Mouse (Mus musculus): ENCODE results near the gene Kmt2e.

Kmt2e gene

DNA sequence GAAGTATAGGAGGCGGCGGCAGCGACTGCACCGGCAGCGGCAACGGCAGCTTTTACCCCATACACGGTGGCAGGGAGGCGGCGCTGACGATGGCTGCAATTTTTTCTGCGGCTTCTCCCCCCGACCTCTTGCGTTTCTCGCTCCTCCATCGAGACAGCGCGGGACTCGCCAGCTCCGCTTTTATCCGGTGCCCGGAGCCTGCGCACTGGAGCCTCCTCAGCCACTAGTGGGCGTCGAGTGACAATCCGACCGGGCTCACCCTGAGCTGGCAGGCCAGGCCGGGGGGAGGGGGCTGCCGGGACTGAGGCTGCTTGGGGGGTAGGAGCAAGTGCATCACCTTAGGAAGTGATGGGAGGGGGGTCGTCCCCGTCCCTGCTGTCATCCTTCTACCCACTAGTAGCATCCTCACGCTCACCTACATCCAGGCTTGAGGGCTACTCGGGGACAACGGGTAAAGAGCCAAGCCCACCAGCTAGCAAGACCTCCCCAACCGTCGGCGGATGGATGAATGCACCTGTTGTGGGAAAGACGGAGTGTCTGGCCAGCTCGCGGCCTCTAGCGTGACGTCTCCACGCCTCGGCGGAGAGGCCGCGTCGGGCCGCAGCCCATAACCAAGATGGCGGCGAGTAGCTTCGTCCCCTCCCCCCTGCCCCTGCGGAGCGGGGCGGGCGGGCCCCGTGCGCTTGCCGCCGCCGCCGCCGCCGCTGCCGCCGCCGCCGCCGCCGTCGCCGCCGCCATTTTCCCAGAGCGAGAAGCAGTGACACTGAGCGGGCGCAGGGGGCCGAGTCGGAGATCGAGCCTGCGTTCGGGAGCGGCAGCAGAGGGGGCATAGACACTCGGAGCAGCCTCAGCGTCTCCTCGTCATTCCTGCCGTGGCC is at the start of gene Kmt2e:
TSS of gene Kmt2e (plus strand) at position 722 of the 878 bp plus-strand sequence.
- TF ChIP-seq GATA4 (IDR thresholded peaks at IDR 0.05; ENCODE audit: insufficient replicate concordance, low read length) = no peak

DNA sequence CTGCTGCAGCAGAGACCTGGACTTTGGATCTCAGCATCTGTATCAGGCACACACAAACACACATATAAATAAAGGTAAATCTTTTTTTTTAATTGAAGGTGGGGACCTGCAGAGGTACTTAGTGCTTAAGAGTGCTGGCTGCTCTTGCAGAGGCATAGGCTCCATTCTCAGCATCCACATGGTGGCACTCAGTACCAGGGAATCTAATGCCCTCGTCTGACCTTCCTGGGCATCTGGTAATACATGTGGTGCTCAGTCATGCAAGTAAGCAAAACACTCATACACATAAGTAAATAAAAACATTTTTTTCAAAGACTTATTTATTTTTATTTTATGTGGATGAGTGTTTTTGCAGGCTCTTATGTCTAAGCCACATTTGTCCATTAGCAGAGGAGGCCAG is 49.1 kb upstream of the Kmt2e start:
- no peak for TF ChIP-seq GATA4 (IDR thresholded peaks at IDR 0.05; ENCODE audit: insufficient replicate concordance, low read length)

DNA sequence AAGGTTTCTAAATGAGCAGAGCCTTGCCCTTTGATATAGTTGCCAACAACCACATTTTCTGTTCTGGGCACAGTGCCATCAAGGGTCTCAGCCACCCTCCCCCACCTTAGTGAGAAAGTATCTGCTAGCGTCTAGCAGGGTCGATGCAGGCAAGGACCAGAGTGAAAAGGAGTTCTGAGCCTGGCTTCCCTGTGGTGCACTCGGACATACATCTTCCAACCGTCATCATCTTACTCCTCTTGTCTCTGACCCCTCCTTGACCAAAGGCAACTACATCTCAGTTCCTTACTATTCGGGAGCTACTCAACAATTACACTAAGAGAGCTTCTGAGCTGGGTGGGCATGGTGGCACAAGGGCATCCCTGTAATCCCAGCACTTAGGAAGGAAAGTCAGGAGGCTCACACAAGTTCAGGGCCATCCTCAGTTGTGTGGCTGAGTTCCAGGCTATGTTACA is 48.5 kb upstream of the Kmt2e start:
- no peak for TF ChIP-seq GATA4 (IDR thresholded peaks at IDR 0.05; ENCODE audit: insufficient replicate concordance, low read length)

DNA sequence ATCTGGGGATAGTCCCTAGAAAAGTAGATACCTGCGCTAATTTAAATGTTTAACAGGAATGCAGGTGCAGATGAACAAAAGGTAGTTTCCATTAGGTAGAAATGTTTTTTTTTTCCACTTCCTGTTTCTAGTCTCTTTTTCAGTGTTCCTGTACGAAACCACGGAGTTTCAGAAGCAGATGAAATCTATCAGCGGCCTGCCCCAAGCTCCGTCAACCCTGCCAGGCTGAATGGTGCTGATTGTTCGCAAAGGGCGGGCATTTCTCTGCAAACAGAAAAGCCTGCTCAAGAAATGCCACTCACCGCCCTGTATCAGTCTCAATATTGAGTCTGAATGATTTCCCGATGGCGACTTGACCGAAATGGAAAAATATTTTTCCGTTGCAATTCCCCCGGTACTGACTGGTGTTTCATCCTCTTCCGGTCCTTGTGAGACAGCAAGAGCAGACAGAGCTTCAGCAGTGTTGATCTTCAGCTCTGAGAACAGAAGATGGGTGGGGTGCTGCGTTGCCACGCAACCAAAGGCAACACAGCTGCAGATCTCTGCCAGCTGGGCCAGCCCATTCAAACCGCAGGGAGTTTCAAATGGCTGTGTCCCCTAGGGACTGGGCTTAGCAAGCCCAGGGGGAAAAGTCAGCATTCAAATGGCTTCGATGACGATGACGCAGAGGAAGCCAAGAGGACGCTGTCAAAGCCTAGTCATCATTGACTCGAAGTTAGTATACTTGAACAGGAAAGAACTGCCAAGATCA is 47.5 kb upstream of the Kmt2e start:
- TF ChIP-seq GATA4 (IDR thresholded peaks at IDR 0.05; ENCODE audit: insufficient replicate concordance, low read length) = no peak

DNA sequence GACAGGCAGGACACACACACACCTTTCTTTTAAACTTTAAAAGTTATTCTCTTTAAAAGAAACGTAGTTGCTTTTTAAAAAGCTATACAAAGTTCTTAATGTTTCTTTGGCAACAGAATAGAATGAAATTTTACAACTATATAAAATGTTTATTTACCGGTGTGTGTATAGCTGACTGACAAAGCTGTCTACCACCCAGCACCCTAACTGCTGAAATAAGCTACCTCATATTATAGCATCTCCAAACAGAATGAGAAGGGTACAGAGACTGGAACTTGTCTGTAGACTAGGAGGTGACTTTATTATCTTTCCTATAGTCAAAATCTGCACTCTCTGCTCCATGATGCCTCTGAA is 47.0 kb upstream of the Kmt2e start:
- TF ChIP-seq GATA4 (IDR thresholded peaks at IDR 0.05; ENCODE audit: insufficient replicate concordance, low read length) = no peak

DNA sequence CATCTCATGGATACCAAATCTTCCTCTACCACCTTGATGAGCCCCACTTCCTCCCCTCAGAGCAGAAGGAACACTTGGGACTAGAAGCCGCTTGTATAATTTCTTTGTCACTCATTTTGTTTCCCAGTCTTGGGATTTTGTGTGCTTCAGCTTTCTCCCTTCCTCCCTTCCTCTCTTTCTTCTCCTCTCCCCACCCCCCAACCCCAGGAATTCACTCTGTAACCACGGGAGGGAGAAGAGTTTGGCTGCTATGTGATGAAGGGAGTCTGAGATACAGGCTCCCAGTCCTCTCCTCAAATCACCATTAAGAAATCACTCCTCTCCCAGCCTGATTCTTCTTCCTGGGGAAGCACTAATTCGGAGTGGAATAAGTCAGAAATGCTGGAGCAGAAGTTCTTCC is 46.1 kb upstream of the Kmt2e start:
- TF ChIP-seq GATA4 (IDR thresholded peaks at IDR 0.05; ENCODE audit: insufficient replicate concordance, low read length) = no peak

DNA sequence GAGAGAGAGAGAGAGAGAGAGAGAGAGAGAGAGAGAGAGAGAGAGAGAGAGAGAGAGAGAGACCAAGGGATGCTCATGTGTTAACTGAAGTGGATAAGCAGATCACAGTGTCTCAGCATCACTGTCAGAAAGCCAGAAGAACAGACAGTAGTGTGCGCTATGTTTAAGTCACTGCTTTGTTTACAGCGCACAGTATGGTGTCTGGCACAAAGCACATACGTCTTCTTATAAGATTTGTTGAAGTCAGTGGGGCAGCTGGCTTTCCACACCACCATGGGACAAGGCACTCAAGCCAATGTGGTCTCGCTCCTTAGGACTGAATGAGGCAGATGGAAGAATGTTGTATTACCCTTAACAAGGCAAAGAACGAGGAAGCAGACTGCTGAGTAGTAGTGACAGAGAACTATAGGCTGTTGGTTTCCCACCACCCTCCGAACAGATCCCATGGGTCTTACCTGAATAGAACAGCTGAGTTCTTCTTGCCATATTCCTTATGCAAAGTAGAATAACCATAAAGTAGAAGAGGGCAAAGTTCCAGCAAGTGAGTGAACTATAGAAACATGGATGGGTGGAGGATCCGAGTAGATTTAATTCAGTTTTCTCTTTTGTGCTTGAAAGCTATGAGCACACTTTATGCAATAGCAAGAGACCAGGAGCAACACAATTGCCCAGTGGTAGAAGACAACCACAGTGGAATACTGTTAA is 44.5 kb upstream of the Kmt2e start:
- TF ChIP-seq GATA4 (IDR thresholded peaks at IDR 0.05; ENCODE audit: insufficient replicate concordance, low read length) = no peak

DNA sequence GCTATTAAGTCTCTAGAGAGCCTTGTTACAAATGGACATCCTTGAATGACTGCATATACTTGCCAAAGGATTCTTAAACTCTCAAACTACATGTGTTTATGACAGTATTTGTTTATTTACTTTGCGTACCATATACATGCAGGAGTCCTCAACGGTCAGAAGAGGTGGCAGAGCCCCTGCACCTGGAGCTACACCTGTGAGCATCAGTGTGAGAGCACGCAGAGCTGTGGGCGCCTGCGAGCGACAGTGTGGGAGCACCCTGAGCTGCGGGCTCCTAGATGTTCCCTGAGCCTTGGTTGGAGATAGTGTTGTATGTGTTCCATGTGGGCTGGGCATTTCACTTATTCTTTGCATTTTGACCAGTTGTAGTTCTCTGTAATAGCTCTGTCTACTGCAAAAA is 42.5 kb upstream of the Kmt2e start:
- no peak for TF ChIP-seq GATA4 (IDR thresholded peaks at IDR 0.05; ENCODE audit: insufficient replicate concordance, low read length)

DNA sequence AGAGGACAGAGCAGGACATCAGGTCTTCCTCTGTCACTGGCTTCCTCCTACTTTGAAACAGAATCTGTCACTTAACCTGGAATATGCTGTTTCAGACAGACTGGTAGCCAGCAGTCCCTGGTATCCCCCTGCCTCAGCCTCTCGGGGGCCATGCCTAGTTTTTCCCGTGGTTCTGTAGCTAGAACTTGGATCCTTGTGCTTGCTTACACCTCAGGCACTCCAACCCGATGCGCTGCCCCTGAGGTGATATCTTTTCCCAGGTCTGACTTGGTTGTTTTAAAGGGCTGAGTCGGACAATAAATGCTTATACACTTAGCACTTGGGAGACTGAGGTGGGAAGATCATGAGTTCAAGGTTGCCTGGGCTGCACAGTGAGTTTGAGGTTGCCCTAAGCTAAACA is 40.4 kb upstream of the Kmt2e start:
- no peak for TF ChIP-seq GATA4 (IDR thresholded peaks at IDR 0.05; ENCODE audit: insufficient replicate concordance, low read length)

DNA sequence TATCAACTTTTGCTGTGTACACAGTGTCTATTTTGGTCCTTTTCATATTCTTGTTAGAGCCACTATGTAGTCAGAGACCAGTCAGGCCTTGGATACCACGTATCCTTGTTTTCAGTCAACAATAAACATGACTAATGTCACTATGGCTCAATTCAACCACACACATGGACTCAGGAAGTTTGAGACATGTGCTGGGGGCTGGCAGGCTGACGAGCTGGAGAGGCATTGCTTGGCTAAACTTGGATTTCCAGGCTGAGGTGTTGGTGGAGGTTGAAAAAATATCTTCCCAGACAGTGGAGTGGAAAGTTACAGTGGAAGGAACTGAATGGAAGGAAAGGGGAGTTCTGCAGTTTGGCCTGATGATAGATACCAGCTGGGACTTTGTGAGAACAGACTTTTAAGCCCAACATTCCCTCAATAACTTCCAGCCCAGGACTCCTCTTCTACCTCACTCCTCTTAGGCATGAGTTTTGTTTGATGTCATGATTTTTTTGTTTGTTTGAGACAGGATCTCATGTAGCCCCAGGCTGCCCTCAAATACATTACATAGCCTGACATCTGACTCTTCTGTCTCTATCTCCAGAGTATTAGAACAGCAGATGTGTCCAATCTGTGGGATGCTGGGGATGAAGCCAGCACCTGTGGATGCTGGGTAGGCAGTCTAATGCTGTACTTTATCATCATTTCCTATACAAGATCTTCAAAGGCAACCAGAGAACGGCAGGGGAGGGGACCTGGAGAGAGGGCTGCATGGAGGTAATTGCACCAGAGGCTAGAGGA is 39.7 kb upstream of the Kmt2e start:
- no peak for TF ChIP-seq GATA4 (IDR thresholded peaks at IDR 0.05; ENCODE audit: insufficient replicate concordance, low read length)

DNA sequence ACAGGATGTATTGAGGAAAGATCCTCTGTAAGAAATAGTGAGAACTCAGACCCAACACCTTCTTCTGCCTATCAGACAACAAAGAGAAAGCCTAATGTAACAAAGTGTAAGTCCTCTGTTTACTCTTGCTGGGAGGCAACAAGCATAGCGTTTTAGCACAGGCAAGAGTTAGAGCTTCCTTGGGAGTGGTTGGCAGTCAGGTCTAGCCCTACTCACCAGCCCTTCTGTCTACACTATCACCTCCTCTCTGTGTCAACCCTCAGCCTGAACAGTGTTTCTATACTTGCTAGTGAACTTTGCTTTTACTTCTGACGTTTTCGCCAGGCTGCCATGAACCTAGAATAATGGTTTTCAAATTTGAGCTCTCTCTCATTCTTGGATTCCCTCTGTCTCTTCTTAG is 38.5 kb upstream of the Kmt2e start:
- TF ChIP-seq GATA4 (IDR thresholded peaks at IDR 0.05; ENCODE audit: insufficient replicate concordance, low read length) = no peak

DNA sequence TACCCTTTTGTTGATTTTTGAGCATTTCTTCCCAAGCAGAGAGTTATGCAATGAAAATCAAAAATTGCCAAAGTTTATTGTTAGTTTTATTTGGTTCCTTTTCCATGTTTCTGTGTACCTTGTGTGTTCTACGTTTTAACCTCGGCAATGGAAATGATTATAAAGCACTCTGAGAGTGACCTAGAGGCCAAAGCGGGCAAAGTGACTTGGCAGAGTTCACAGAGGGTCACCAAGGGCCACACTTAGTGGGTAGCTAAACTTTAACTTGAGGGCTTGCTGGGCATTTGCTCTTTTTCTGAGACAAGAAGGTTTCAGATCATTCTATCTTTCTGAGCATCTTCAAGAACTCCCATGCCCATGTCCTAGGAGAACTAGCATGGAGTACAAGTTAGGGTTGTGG is 37.5 kb upstream of the Kmt2e start:
- no peak for TF ChIP-seq GATA4 (IDR thresholded peaks at IDR 0.05; ENCODE audit: insufficient replicate concordance, low read length)

DNA sequence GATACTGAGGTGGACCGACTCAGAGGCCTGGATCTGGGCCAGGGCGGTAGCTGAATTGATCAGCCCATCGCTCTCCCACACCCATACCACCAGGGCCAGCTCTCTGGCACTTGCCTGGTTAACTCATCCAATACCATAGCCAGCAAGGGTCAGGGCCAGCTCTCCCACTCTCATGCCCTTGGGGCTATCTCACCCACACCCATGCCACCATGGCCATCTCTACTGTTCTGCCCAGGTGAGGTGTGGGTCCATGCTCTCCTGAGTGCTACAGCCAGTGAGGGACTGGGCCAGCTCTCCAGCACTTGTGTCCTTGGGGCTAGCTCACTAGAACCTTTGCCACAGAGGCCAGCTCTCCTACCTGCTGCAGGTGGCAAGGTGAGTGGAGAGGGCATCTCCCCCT is 34.1 kb upstream of the Kmt2e start:
- TF ChIP-seq GATA4 (IDR thresholded peaks at IDR 0.05; ENCODE audit: insufficient replicate concordance, low read length) = no peak

DNA sequence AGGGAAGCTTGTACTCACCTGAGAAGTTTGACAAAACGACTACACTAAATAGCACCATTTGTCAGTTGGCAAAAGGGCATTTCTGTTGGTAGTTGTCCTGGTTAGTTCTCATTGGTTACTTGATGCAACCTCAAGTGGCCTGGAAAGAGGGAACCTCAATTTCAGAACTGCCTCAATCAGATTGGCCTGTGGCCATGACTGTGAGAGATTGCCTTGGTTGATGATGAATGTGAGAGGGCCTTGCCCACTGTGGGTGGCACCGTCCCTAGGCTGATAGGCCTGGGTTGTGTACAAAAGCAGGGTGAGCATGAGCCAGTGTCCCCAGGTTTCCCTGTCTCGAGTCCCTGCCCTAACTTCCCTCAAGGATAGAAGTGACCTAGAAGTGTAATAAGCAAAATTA is 33.4 kb upstream of the Kmt2e start:
- TF ChIP-seq GATA4 (IDR thresholded peaks at IDR 0.05; ENCODE audit: insufficient replicate concordance, low read length) = no peak

DNA sequence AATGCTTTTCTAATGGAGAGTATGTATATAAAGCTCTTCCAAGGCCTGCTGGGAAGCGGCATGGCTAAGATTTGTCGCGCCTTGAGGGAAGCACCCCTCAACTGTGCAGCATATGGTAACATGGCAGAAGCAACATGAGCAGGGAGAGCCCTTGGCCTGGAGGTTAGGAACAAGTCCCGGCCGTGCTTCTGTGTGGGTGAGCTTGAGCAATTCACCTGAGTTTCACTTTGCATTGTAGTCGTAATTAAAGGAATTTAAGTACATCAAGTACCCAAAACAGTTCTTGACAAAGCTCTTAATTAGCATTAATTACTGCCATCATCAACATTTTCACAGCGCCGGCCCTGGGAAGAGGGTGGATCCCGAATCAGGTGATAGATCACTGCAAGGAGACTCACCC is 32.9 kb upstream of the Kmt2e start:
- no peak for TF ChIP-seq GATA4 (IDR thresholded peaks at IDR 0.05; ENCODE audit: insufficient replicate concordance, low read length)

Data from liver, adult (tissue).